Mouse (Mus musculus): ENCODE data around the gene Rapsn. TPM values are rescaled to one million over a fixed set of nuclear protein-coding genes. Genes with fewer than 3 reads are reported as not detected.
"Not testable (repeated sequence)": the region's sequence is repeated elsewhere in the genome, so short reads cannot be mapped to it uniquely, and the experiment has no call there.

The Rapsn gene
- polyA plus RNA-seq, 1 experiment, result 0.83 TPM

DNA sequence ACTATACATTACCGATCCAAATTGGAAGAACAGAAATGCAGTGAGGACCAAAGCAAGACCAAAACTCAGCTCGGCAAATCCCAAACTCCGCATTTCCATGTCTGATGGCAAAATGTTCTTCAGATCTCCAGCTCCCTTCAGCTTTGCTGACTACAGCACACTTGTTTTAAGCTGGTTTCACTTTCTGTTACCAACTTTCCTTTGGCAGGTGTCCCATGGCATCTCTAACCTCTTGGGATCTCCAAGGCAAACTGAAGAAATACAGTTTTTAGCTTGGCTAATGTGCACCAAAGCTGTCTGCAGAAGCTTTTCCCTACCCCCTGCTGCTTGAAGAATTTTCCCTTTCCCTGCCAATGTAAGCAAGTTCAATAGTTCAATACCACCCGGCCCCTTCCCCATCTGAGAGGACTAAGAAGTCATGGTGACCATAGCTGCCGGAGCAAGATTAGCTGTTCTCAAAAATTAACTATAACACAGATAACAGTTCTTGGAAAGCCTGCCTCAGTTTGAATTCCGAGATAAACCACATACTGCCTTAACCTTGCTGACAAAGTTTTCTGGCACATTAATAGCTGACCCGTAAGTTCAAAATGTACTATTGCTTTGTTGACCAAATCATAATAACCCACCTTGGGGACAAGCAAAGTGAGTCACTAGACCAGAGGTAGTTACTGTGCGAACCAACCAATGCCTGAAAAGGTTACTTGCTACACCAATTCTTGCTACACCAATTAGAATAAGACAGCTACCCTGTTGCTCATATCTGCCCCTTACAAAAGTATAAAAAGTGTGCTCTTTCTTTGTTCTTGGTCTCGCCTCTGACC, 7.8 kb upstream of the Rapsn start:
- TF ChIP-seq POLR2A (IDR thresholded peaks at IDR 0.05; ENCODE audit: borderline replicate concordance, extremely low read depth, insufficient read depth, insufficient read length, poor library complexity, severe bottlenecking) (no peak), CTCF (IDR thresholded peaks at IDR 0.05; ENCODE audit: borderline replicate concordance, extremely low read depth, insufficient read depth, insufficient read length) (no peak)
- no peak for DNase-seq (ENCODE audit: low read depth)

DNA sequence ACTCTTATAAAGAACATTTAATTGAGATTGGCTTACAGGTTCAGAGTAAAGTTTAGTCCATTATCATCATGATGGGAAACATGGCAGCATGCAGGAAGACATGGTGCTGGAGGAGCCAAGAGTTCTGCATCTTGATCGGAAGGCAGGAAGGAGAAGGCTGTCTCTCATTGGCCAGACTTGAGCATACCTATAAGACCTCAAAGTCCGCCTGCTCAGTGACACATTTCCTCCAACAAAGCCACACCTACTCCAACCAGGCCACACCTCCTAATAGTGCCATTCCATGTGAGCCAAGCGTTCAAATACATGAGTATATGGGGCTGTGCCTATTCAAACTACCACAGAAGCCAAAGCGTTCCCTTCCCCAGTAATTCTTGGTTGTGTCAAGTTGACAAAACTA, 4.2 kb upstream of the Rapsn start:
- TF ChIP-seq POLR2A (IDR thresholded peaks at IDR 0.05; ENCODE audit: borderline replicate concordance, extremely low read depth, insufficient read depth, insufficient read length, poor library complexity, severe bottlenecking) (no peak), CTCF (IDR thresholded peaks at IDR 0.05; ENCODE audit: borderline replicate concordance, extremely low read depth, insufficient read depth, insufficient read length) (no peak)
- DNase-seq (ENCODE audit: low read depth), result no peak

DNA sequence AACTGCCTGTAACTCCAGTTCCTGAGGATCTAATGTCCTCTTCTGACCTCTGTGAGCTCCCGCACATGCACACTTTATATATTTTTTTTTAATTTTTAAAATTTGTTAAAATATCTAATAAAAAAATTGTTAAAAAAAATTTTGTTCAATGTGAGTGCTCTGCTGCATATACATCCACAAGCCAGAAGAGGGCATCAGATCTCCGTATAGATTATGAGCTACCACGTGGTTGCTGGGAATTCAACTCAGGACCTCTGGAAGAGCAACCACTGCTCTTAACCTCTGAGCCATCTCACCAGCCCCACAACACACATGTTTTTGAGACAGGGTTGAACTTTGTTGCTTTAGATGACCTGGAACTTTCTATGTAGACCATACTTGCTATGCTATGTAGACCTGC, 2.4 kb upstream of the Rapsn start:
- TF ChIP-seq CTCF (IDR thresholded peaks at IDR 0.05; ENCODE audit: borderline replicate concordance, extremely low read depth, insufficient read depth, insufficient read length) (peak; percentile 10; the same call in 1 of the 2 replicates), POLR2A (IDR thresholded peaks at IDR 0.05; ENCODE audit: borderline replicate concordance, extremely low read depth, insufficient read depth, insufficient read length, poor library complexity, severe bottlenecking) (no peak)
- no peak for DNase-seq (ENCODE audit: low read depth)

DNA sequence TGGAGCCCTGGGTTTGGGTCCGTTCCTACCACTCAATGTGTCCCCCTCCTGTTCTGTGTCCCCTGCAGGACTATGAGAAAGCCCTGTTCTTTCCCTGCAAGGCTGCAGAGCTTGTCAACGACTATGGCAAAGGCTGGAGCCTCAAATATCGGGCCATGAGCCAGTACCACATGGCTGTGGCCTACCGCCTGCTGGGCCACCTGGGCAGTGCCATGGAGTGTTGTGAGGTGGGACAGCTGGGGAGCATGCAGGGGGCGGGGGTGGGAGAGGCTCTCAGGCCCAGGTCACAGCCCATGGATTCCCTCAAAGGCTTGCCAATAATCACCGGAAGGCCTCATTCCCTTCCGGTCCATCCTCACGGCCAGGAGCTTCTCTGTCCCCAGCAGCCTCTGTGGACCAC, 6.4 kb downstream of the Rapsn start:
- DNase-seq (ENCODE audit: low read depth), result no peak
- TF ChIP-seq POLR2A (IDR thresholded peaks at IDR 0.05; ENCODE audit: borderline replicate concordance, extremely low read depth, insufficient read depth, insufficient read length, poor library complexity, severe bottlenecking) (no peak), CTCF (IDR thresholded peaks at IDR 0.05; ENCODE audit: borderline replicate concordance, extremely low read depth, insufficient read depth, insufficient read length) (no peak)

DNA sequence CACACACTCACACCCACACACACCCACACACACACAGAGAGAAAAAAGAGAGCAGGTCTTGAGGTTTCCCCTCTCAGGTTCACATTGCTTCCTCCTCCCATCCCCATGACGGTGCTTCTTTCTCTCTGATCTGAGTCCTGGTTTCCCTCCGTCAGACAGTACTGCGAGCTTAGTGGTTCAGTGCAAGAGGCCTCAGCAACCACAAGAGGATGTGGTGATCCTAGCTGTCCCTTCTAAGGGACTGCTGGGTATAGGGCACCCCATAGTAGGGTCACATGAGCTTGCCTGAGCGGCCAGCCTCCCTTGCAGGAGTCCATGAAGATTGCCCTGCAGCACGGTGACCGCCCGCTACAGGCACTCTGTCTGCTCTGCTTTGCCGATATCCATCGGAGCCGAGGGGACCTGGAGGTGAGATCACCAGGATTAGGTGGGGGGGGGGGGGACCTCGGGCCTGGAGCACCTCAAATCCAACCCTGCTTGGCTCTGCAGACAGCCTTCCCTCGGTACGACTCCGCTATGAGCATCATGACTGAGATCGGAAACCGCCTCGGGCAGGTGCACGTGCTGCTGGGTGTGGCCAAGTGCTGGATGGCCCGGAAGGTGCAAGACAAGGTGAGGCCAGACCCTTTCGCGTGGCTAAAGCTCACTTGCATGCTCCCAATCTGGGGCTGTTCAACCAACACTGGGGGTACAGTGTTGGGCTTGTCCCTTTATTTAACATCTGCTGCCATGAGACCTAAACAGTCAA, 7.4 kb downstream of the Rapsn start:
- no peak for DNase-seq (ENCODE audit: low read depth)
- TF ChIP-seq POLR2A (IDR thresholded peaks at IDR 0.05; ENCODE audit: borderline replicate concordance, extremely low read depth, insufficient read depth, insufficient read length, poor library complexity, severe bottlenecking) (no peak), CTCF (IDR thresholded peaks at IDR 0.05; ENCODE audit: borderline replicate concordance, extremely low read depth, insufficient read depth, insufficient read length) (no peak)

DNA sequence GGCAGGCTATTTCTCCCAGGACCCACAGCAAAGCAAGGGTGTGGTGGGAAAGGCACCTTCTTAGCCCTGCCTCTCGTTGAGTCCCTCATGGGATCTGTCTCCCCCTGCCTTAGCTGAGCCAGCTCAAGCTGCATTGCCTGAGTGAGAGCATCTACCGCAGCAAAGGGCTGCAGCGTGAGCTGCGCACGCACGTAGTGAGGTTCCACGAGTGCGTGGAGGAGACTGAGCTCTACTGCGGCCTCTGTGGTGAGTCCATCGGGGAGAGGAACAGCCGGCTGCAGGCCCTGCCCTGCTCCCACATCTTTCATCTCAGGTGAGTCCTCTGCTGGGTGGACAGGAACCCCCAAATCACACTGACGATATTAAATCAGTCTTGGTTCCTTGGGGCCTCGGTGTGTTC, 9.3 kb downstream of the Rapsn start:
- no peak for TF ChIP-seq POLR2A (IDR thresholded peaks at IDR 0.05; ENCODE audit: borderline replicate concordance, extremely low read depth, insufficient read depth, insufficient read length, poor library complexity, severe bottlenecking)
- no peak for TF ChIP-seq CTCF (IDR thresholded peaks at IDR 0.05; ENCODE audit: borderline replicate concordance, extremely low read depth, insufficient read depth, insufficient read length)
- DNase-seq (ENCODE audit: low read depth), result no peak

DNA sequence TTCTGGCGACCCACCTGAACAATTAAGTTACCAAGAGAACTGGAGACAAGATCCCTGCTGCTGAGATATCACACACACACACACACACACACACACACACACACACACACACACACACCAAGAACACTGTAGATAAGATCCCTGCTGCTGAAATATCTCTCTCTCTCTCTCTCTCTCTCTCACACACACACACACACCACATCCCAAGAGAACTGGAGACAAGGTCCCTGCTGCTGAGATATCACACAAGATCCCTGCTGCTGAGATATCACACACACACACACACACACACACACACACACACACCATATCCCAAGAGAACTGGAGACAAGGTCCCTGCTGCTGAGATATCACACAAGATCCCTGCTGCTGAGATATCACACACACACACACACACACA, 10.4 kb downstream of the Rapsn start:
- not testable (repeated sequence) for DNase-seq (ENCODE audit: low read depth)

DNA sequence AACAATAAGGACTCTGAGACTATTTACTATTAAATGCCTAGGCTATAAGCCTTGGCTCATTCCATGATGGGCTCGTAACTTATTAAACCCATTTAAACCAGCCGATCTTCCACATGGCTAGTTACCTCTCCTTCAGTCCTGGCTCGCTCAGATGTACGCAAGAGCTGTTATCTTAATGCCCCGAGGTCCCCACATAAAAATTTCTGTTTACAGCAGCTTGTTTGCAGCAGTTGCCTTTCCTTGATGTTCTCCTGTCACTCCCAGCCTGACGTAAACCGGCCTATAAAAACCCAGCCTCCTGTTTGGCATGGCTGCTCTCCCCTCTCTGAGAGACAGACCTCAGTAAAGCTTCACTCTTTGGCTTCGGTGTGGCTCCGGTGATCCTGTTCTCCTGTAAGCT, 11.9 kb downstream of the Rapsn start:
- no peak for TF ChIP-seq POLR2A (IDR thresholded peaks at IDR 0.05; ENCODE audit: borderline replicate concordance, extremely low read depth, insufficient read depth, insufficient read length, poor library complexity, severe bottlenecking)
- no peak for TF ChIP-seq CTCF (IDR thresholded peaks at IDR 0.05; ENCODE audit: borderline replicate concordance, extremely low read depth, insufficient read depth, insufficient read length)
- no peak for DNase-seq (ENCODE audit: low read depth)

DNA sequence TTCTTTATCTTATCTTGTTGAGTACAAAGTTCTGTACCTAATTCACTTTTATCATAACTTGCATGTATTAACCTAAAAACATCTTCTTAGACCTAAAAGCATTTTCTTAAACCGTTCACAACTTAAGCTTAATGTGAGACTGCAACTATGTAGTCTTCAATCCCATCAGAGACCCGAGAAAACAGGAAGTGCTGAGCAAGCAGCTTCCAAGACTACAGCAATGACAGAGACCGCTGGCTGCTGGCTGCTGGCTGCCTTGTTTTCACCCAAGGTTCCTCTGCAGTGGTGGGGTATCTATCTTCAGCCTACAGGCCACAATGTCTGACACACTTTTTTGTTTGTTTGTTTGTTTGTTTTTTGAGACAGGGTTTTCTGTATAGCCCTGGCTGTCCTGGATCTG, 16.5 kb downstream of the Rapsn start:
- TF ChIP-seq POLR2A (IDR thresholded peaks at IDR 0.05; ENCODE audit: borderline replicate concordance, extremely low read depth, insufficient read depth, insufficient read length, poor library complexity, severe bottlenecking) (no peak), CTCF (IDR thresholded peaks at IDR 0.05; ENCODE audit: borderline replicate concordance, extremely low read depth, insufficient read depth, insufficient read length) (no peak)
- no peak for DNase-seq (ENCODE audit: low read depth)

DNA sequence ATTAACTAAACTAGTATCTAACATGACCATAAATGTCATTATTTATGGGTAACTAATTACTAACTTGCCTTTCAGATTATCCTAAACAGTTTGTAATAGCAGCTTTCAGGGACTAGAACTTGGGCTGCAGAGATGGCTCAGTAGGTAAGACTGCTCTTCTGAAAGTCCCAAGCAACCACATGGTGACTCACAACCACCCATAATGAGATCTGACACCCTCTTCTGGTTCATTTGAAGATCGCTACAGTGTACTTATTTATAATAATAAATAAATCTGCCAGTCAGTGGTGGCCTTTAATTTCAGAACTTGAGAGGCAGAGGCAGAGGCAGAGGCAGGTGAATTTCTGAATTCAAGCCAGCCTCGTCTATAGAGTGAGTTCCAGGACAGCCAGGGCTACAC, 17.3 kb downstream of the Rapsn start:
- TF ChIP-seq CTCF (IDR thresholded peaks at IDR 0.05; ENCODE audit: borderline replicate concordance, extremely low read depth, insufficient read depth, insufficient read length), result no peak
- TF ChIP-seq POLR2A (IDR thresholded peaks at IDR 0.05; ENCODE audit: borderline replicate concordance, extremely low read depth, insufficient read depth, insufficient read length, poor library complexity, severe bottlenecking), result no peak
- no peak for DNase-seq (ENCODE audit: low read depth)

DNA sequence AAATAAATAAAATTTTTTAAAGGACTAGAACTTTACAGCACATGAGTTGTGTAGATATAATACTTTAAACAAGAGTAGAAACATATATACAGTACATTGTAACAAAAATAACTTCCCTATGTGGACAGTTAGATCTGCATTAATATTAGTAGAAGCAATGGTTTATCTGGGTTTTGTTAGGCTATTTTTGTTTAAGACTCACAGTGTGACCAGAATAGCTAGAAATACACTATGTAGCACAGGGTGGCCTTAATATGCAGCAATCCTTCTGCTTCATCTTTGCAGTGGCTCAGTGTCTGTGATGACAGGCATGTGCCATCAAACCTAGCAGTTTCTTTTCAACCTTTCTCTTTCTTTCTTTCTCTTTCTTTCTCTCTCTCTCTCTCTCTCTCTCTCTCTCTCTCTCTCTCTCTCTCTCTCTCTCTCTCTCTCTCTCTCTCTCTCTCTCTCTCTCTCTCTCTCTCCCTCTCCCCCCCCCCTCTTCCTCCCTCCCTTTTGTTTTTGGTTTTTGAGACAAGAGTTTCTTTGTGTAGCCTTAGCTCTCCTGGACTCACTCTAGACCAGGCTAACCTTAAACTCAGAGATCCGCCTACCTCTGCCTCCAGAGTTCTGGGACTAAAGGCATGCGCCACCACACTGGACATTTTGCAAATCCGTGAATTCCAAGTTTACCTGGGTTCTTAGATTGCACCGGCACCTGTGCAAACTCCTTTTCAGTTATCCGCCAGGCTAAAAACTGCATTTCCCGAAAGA, 17.9 kb downstream of the Rapsn start:
- DNase-seq (ENCODE audit: low read depth), result no peak
- no peak for TF ChIP-seq POLR2A (IDR thresholded peaks at IDR 0.05; ENCODE audit: borderline replicate concordance, extremely low read depth, insufficient read depth, insufficient read length, poor library complexity, severe bottlenecking)
- TF ChIP-seq CTCF (IDR thresholded peaks at IDR 0.05; ENCODE audit: borderline replicate concordance, extremely low read depth, insufficient read depth, insufficient read length), result no peak
